Mouse (Mus musculus) retina, adult 2 months (tissue): Measurements from ENCODE around the gene Srl.

Experiments used
- DNase-seq: peaks from one replicate; pipeline ENCODE4 v3.0.0-alpha.2; 2012; ENCODE audit warnings: low read depth, low spot score

The Srl gene

DNA sequence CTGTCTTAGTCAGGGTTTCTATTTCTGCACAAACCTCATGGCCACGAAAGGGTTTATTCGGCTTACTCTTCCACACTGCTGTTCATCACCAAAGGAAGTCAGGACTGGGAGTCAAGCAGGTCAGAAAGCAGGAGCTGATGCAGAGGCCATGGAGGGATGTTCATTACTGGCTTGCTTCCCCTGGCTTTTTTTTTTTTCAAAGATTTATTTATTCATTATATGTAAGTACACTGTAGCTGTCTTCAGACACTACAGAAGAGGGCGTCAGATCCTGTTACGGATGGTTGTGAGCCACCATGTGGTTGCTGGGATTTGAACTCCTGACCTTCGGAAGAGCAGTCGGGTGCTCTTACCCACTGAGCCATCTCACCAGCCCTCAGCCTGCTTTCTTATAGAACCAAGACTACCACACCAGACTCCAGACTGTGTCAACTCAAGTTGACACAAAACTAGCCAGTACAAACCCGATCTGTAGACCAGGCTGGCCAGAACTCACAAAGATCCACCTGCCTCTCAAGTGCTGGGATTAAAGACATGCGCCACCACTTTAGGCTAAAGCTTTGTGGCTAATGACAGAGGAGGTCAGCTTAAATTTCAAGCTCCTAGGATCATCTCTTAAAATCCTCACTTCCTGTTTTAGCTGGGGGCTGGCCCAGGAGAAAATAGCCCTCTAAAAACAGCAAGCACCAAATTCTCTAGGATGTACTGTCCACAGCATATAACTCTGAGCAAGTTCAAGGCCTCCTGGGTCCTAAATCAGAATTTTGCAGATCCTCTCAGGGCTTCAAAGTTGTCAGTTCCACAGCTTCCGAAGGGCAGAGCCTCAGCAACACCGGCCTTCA lies 67.4 kb downstream of the Srl start:
- peak; percentile 42 for DNase-seq

DNA sequence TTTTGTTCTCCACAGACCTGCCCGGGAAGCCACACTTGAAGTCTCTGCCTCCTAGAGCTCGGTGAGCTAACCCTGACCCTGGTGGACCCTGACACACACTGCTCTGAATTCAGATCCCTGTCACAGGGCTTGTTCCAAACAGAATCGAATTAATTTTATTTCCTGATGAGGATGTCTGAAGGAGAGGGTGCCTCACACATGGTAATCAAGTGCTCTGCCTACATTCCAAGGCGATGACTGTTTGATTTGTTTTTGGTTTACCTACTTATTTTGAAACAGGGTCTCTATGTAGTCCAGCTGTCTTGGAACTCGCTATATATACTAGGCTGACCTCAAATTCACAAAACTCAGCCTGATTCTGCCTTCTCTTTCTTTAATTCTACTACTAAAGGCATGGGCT lies 68.4 kb downstream of the Srl start:
- no peak for DNase-seq

DNA sequence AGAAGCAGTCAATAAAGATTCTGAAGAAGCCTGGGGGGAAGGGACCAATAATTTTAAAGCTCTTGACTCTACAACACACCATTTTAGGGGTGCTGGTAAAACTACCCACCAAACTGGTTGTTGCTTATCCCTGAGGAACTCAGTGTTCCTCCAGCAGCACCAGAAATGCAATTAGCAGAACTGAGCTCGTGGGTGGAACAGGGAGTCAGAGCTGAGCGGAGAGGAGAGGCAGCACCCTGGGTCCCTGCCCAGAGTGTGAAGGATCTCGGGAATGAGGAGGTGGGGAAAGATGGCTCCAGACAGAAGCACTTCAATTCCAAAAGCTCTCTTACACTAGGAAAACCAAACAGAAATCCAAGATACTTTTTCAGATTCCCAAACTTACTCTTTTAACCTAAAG lies 68.9 kb downstream of the Srl start:
- DNase-seq, result no peak

DNA sequence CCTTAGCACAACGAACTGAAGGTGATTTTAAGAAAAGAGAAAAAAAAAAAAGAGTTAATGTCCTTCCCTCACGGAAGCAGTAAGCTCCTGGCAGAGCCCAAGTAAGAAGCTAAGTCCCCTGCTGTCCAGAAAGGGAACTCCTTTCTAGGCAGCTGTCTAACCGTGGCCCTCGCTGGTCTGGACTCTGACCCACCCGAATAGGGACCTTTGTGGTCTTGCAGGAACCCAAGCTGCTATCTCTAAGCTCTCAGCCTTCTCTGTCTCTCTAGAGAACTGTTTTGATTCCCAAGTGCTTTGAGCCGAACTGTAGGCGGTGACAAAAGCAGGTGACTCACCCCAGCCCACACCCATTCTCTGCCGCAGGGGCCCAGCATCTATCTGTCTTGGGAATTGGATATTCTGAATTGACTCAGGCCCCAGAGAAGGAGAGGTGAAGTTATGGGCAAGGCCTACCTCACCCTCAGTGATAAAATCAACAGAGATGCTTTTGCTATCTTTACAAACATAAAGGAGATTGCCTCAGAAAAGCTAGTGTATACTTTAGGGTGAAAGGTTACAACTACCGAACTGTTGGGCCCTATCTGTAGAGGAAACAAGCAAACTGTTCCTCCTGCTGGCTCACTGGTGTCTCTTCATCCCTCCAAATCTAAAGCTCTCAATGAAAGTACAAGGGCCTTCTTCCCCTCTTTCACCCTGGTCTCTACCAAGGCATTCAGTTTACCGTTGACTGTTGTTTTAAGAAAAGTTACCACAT lies 71.8 kb downstream of the Srl start:
- no peak for DNase-seq

DNA sequence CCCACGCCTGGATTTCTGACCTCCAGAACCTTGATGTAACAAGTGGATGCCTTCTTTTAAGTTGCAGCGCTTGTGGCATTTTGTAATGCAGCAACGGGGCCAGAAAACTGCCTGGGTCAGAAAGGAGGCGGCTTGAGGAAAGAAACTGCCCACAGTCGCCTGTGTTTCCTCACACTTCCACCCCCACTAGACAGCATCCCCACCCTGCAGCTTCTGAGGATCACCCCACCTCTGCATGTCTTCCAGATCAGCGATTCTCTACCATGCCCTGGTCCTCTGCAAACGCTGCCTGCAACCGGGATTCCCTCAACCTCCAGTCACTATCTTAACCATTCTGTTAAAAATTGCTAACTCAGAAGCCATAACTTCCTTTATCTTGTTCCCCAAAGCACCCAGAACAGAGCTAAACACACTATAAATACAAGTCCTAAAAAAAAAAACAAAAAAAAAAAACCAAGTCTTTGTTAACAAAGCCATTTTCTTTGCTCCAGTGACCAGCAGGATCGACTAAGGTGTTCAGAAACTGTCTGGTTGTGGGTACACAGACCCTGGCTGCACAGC lies 77.0 kb downstream of the Srl start:
- DNase-seq, result no peak

DNA sequence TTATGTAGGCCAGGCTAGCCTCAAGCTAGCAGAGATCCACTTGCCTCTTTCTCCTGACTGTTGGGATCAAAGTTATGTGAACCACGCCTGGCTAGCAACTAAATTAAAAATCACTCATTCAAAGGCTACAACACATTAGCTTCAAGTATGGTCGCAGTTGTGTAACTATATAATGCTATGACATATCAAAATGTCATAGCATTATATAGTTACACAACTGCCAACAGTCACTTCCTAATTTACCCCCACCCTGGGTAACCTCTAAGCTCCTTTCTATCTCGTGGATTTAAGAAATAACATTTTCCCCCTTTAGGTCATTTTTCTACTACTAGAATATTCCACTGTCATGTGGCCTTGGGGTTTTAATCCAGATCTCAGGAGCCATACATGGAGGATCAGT lies 83.7 kb downstream of the Srl start:
- no peak for DNase-seq

DNA sequence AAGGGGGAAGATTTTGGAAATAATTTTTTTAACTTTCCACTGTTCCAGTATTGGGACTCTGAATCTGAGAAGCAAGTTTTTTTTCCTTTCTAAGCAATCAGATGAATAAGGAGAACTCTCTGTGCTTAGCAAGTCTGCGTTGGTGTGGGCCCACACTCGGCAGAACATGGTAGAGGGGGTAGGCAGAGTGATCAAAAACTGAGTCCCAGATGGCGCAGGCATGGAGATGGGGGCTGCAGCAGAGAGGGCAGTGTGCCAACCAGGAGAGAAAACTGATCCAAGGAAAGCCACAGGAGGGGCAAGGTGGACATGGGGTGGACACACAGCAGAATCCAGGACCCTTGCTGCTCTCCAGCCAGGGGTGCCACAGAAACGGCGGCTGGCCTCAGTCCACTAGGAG lies 85.2 kb downstream of the Srl start:
- no peak for DNase-seq

DNA sequence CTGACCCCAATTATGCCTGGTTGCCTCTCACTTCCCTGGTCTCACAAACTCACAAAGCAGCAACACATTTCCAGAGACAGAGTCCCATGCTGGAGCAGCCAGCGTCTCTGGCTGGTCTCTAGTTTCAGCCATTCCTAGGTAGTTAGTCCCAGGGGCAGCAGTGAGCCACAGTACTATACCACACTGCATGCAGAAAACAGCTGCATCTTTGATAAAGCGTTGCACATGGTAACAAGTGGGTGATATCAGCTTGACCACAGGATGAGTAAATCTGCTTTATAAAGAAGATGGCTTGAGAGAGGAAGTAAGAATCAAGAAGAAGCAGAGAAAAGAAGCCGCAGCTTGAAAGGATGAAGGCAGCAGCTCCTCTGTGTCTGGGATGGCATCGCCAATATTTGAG lies 85.9 kb downstream of the Srl start:
- no peak for DNase-seq

DNA sequence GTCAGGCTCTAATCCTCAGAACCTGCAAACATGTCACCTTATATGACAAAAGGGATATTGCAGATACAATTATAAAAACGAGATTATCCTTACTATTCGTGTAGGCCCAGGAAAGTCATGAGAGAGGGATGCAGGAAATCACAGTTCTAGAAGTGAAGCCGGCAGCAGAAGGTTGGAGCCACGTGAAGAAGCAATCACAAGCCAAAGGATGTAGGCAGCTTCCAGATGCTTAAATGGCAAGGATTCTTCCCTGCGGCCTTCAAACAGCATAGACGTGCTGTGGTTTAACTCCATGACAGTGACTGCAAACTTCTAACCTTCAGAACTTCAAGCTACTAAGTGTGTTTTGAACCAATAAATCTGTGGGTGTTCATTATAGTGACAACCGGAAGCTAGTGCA lies 87.1 kb downstream of the Srl start:
- DNase-seq, result no peak

DNA sequence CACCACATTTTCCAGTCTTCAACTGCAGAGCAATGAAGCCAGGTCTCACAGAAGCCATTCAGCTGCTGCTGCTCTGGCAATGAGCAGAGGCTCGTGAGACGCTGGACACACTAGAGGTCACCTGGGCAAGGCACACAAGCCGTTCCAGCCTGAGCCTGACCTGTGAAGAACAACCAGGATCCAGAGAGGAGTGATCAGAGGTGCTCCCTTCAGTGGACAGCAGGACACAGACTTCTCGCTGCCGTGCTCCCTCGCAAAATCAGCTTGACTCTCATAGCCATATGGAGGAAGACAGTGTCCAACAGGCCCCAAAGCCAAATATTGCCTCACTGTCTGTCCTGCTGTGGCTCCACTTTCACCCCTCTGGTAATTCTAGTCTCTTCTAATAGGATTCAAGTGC lies 92.2 kb downstream of the Srl start:
- no peak for DNase-seq

DNA sequence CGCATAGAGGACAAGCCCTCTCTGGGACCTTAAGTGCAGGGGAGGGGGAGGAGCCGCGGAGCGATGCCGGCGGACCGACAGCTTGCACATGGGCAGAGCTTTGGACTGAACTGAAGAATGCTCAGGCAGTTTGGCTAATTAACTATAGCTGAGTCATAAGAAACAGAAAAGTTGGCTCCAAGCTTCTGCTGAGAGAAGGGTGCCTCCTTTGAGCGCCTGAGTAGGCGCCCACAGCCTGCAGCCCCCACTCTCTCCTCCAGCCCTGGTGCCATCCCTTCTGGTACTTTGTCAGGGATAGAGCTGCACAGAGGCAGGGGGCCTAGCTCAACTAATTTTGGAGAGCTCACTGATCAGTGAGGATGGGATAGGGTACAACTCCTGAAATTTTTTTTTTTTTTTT lies 93.4 kb downstream of the Srl start:
- no peak for DNase-seq

DNA sequence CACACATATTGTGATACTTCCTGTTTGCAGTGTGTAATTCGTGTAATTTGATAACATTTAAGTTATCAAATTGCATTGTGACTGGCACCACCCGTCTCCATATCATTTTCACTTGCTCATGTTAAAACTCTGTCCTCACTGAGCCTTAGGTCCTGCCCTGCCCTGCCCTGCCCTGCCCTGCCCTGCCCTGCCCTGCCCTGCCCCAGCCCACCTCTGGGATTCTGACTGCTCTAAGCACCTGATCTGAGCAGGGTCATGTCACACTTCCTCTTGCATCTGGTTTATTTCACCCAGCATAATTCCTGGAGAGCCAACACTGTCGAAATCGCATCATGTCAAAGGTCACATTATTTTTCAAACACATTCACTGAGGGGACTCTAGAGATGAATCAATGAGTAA lies 95.2 kb downstream of the Srl start:
- no peak for DNase-seq

DNA sequence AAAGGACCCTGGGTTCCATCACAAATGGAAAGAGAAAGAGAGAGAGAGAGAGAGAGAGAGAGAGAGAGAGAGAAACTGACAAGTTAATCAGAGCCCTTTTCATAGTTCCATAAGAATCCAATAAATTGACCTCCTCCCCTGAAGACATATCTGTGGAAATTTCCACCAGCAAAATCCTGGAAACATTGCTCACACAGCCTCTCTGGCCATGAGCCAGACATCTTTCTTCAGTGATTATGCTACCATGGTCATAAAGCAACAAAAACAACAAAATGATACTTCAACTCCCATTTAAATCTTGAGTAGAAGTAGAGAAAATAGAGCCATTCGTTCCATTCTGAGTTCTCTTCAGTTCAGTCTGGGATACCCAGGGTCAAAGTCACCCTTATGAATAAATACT lies 97.2 kb downstream of the Srl start:
- no peak for DNase-seq

DNA sequence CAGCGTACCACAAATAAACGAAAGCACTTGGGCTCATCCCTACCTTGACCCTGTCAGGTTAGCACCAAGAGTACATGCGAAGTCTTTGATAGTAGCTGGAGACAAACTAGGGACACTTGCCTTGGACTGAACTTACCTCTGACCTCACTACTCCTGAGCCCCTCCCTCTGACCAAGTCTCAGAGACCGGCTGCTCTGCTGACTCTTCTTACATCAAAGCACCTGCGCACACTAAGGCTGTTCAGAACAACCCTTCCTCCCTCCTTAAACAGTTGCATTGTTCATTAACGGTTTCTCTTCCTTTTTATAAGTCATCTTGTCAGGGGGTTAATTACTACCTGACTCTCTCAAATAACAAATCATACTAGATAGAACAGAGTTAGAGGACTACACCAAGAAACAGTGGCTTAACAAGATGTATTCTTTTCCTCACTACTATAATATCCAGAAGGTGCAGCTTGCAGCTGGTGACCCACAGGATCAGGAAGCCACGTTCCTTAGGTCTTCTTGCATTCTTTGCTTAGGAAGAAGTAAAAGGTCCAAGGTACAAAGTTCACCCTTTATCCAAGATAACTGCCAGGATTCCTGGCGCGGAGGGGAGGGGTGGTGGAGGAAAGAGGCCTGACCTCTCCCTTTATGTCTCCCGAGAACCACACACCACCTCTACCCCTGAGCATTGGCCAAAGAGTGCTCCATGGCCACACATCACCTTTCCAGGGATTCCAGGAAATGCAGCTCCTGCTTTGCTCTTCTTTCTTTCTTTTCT lies 102.1 kb downstream of the Srl start:
- DNase-seq, result no peak

DNA sequence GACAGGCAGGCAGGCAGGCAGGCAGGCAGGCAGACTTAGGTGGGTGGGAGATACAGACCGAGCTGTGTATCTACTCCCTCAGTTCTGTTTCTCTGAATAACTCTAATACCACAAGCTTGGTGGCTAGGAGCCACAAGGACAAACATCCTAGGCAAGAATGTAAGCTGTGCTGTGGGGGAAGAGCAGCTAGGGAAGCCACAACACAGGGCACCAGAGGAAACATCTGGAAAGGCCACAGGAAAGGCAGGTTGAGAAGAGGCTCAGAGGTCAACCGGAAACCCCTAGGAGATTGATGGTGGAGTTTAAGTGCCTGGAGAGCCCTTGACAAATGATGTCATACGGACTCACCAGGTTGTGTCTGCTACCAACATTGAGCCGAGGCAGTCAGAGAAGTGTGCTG lies 104.9 kb downstream of the Srl start:
- DNase-seq, result no peak

DNA sequence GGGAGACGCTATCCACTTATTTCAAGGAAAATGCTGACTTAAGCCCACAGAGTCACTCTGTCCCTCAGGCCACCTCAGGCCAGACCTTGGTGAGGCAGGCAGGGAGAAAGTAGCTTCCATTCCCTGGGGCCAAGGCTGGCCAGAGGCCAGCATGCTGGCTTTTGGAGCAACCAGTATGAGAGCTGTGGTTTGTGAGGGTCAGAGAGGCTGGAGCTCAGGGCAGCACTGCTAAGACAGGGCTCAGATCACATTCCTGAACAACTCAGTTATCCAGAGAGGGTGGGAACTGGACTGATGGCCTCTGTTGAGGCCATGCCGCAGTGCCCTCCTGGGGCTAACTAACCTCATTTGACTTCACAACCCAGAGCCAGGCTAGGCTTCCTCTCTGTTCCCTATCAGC lies 106.2 kb downstream of the Srl start:
- DNase-seq, result no peak

DNA sequence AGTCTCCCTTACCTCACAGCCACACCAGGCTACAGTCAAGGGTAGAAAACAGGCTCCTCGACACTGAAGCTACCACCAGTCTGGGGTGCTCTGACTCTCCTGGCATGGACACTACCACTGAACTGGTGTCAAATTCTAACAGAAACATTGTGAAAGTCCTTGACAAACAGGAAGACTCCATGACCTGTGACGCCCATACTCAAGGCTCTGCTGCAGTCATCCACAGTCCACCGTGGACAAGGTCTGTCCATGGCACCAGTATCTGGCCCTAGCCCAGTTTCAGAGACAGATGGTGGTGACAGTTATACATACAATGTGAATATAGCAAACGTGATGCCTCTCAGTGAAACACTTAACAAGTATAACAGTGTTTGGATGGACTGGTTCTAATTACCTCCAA lies 109.8 kb downstream of the Srl start:
- DNase-seq, result no peak

DNA sequence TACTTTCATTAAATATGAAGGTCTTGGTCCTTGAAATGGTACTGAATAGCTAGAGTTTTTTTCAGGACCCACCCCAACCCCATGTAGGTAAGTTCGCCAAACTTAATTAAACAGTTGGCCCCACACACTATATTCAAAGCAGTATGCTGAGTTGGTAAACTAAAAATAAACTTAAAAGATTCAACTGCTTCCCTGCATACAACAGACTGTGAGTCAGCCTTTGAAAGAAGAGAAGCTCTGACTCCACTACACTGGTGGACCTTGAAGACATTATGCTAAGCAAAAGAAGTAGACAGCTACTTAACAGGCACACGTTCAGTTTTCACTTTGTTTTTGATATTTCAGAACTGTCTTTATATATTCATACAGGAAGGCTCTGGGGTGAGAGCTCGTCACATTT lies 110.6 kb downstream of the Srl start:
- no peak for DNase-seq

DNA sequence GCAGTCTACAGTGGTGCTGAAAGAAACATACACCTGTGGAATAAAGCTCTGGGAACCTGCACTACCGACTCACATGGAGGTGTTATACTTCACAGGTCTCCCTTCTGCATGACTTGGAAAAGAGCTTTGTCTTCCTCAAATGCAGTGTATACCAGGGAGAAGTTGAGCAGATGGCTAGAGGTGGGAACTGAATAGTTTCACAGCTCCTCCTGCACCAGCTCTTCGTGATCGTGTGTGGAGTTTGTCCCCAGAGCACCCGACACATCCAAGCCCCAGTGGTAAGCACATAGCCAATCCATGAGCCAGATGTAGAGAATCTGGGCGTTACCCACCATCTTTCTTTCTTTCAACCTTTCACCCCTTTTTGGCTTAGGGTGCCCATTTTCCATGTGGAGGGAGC lies 111.4 kb downstream of the Srl start:
- no peak for DNase-seq
